Mouse (Mus musculus) thymus, adult 2 months (tissue): ENCODE data around the gene Ppfia3. TPM values are rescaled to one million over a fixed set of nuclear protein-coding genes. Genes with fewer than 3 reads are reported as not detected.

Experiments
- DNase-seq: peaks from one replicate; pipeline ENCODE4 v3.0.0; 2021
- H3K27ac ChIP-seq: fragments of 200-500 bp; 2 replicates; pipeline ENCODE4 v1.5.1; 2012; ENCODE audit warnings: low read length, control low read depth; ENCODE audit not compliant: control insufficient read depth, insufficient read depth
- H3K27me3 ChIP-seq: fragments of 200-500 bp; 2 replicates; pipeline ENCODE4 v1.6.1; 2012; ENCODE audit warnings: mild to moderate bottlenecking, low read length, moderate library complexity, mixed read lengths; ENCODE audit not compliant: control insufficient read depth, insufficient read depth
- H3K36me3 ChIP-seq: fragments of 200-500 bp; 2 replicates; pipeline ENCODE4 v1.6.1; 2012; ENCODE audit warnings: mild to moderate bottlenecking, low read length, moderate library complexity; ENCODE audit not compliant: control insufficient read depth, insufficient read depth
- H3K4me1 ChIP-seq: fragments of 200-500 bp; replicated peaks from 2 replicates; pipeline ENCODE4 v1.6.1; 2012; ENCODE audit warnings: low read length; ENCODE audit not compliant: control insufficient read depth, insufficient read depth
- H3K4me3 ChIP-seq: fragments of 200-500 bp; 2 replicates; pipeline ENCODE4 v1.5.1; 2012; ENCODE audit warnings: mild to moderate bottlenecking, low read length, control low read depth, moderate library complexity; ENCODE audit not compliant: control insufficient read depth, insufficient read depth
- CTCF ChIP-seq: fragments of 200-500 bp; IDR thresholded peaks from 2 replicates; pipeline ENCODE4 v1.5.1; 2012; ENCODE audit warnings: mild to moderate bottlenecking, control low read depth, low read length, moderate library complexity, borderline replicate concordance; ENCODE audit not compliant: control insufficient read depth, poor library complexity, insufficient read depth; ENCODE audit errors: extremely low read depth
- POLR2A ChIP-seq: fragments of 200-500 bp; IDR thresholded peaks from 2 replicates; pipeline ENCODE4 v1.6.1; 2012; ENCODE audit warnings: mild to moderate bottlenecking, low read length, control low read depth, moderate library complexity; ENCODE audit not compliant: control insufficient read depth, poor library complexity, insufficient read depth; ENCODE audit errors: extremely low read depth
- WGBS: fragments of 180-500 bp; shearing (Covaris S2); methylation state at CpG from one replicate; pipeline ENCODE4 v1.1.7; 2018; 5-methylcytosine and 5-hydroxymethylcytosine counted together
- polyA plus RNA-seq: library from polyadenylated mRNA; depleted of rRNA; stranded (reverse); fragments of >200 nt; gene quantifications from 2 replicates; pipeline ENCODE4 v1.2.3, GENCODE M21; 2012; rRNA removed

Ppfia3 gene
- polyA plus RNA-seq, 1 experiment = 0.65 TPM

DNA sequence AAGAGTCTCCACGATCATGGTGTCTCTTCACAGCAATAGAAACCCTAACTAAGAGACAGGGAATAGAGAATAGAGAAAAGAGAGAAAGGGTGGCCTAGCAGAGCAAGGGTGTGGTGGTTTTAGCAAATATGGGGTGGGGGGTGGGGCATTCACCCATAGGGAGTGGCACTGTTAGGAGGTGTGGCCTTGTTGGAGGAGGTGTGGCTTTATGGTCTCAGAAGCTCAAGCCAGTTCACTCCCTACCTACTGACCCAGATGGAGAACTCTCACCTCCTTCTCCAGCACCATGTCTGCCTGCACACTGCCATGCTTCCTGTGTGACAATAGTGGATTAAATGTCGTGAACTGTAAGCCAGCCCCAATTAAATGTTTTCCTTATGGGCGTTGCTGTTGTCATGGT is 69.3 kb downstream of the Ppfia3 start:
- H3K4me3 ChIP-seq = no peak overlapping the region
- TF ChIP-seq CTCF (no peak), POLR2A (no peak)
- no peaks in the 10 kb centered on the region for H3K36me3 ChIP-seq
- H3K4me1 ChIP-seq = no peaks in the 10 kb centered on the region
- DNase-seq = no peak
- no peak overlapping the region for H3K27ac ChIP-seq
- WGBS = 84% methylated on average over 3 of the region's 3 CpGs
- no peaks in the 10 kb centered on the region for H3K27me3 ChIP-seq

- DNase-seq = no peak
- Histone ChIP-seq H3K4me1 (no peaks in the 10 kb centered on the region), H3K27ac (no peak overlapping the region), H3K4me3 (no peak overlapping the region), H3K36me3 (no peaks in the 10 kb centered on the region), H3K27me3 (no peaks in the 10 kb centered on the region)
- 97% methylated on average over 1 of the region's 1 CpGs for WGBS
- no peak for TF ChIP-seq POLR2A
- no peak for TF ChIP-seq CTCF
These were observed 70.2 kb downstream of the Ppfia3 start for GRCm38 (mm10) chr7:45296626-45297025.

Other genes with a start within 250 kb of the Ppfia3 start
- 343 and 363 TPM in 2 replicates for gene Rps11, start 242.6 kb downstream of the Ppfia3 start, polyA plus RNA-seq
- 4,999 and 5,006 TPM in 2 replicates for gene Rpl13a, start 238.3 kb downstream of the Ppfia3 start, polyA plus RNA-seq
- 0.27 and 0.91 TPM in 2 replicates for gene Gm45713, start 230.8 kb downstream of the Ppfia3 start, polyA plus RNA-seq
- gene Flt3l, start 230.6 kb downstream of the Ppfia3 start, polyA plus RNA-seq = 177 and 207 TPM in 2 replicates
- gene Pih1d1, start 212.7 kb downstream of the Ppfia3 start, polyA plus RNA-seq = 72.5 and 78.7 TPM in 2 replicates
- 97.2 and 101 TPM in 2 replicates for gene Aldh16a1, start 212.4 kb downstream of the Ppfia3 start, polyA plus RNA-seq
- 1.2 and 2.0 TPM in 2 replicates for gene Slc17a7, start 203.1 kb downstream of the Ppfia3 start, polyA plus RNA-seq
- gene Gfy, start 187.4 kb downstream of the Ppfia3 start, polyA plus RNA-seq = 0.09 and 0.11 TPM in 2 replicates
- not detected in 2 replicates for gene Pth2, start 186.0 kb downstream of the Ppfia3 start, polyA plus RNA-seq
- 0.32 and 0.37 TPM in 2 replicates for gene Ccdc155, start 162.1 kb downstream of the Ppfia3 start, polyA plus RNA-seq
- 3.0 and 3.5 TPM in 2 replicates for gene Dkkl1, start 154.9 kb downstream of the Ppfia3 start, polyA plus RNA-seq
- gene Tead2, start 151.3 kb downstream of the Ppfia3 start, polyA plus RNA-seq = 5.0 and 8.5 TPM in 2 replicates
- gene Cd37, start 127.9 kb downstream of the Ppfia3 start, polyA plus RNA-seq = 412 and 423 TPM in 2 replicates
- 0.30 and 0.37 TPM in 2 replicates for gene Slc6a16, start 125.9 kb downstream of the Ppfia3 start, polyA plus RNA-seq
- 0.50 TPM in 1 of 2 replicates, not detected in the other for gene Slc6a21, start 89.5 kb downstream of the Ppfia3 start, polyA plus RNA-seq
- gene Trpm4, start 33.2 kb downstream of the Ppfia3 start, polyA plus RNA-seq = 12.1 and 12.9 TPM in 2 replicates
- 0.56 and 9.1 TPM in 2 replicates for gene Hrc, start 31.7 kb downstream of the Ppfia3 start, polyA plus RNA-seq
- gene Lin7b, start 3.6 kb upstream of the Ppfia3 start, polyA plus RNA-seq = 0.65 and 1.0 TPM in 2 replicates
- 693 and 725 TPM in 2 replicates for gene Snrnp70, start 28.7 kb upstream of the Ppfia3 start, polyA plus RNA-seq
- gene Kcna7, start 38.6 kb upstream of the Ppfia3 start, polyA plus RNA-seq = 0.68 and 1.1 TPM in 2 replicates
- 2.1 and 3.0 TPM in 2 replicates for gene Ntf5, start 46.7 kb upstream of the Ppfia3 start, polyA plus RNA-seq
- gene Lhb, start 53.8 kb upstream of the Ppfia3 start, polyA plus RNA-seq = 0.80 and 0.96 TPM in 2 replicates
- gene Gys1, start 67.8 kb upstream of the Ppfia3 start, polyA plus RNA-seq = 35.2 and 35.5 TPM in 2 replicates
- 122 and 124 TPM in 2 replicates for gene Ruvbl2, start 71.1 kb upstream of the Ppfia3 start, polyA plus RNA-seq
- 2,491 and 2,656 TPM in 2 replicates for gene Ftl1, start 92.9 kb upstream of the Ppfia3 start, polyA plus RNA-seq
- 165 and 184 TPM in 2 replicates for gene Bax, start 99.9 kb upstream of the Ppfia3 start, polyA plus RNA-seq
- gene Tulp2, start 114.9 kb upstream of the Ppfia3 start, polyA plus RNA-seq = 2.5 and 3.0 TPM in 2 replicates
- not detected in 2 replicates for gene Gm45808, start 119.8 kb upstream of the Ppfia3 start, polyA plus RNA-seq
- gene Dhdh, start 121.8 kb upstream of the Ppfia3 start, polyA plus RNA-seq = 2.3 and 2.4 TPM in 2 replicates
- gene Nucb1, start 143.4 kb upstream of the Ppfia3 start, polyA plus RNA-seq = 204 and 216 TPM in 2 replicates
- 27.6 and 35.3 TPM in 2 replicates for gene Ppp1r15a, start 159.2 kb upstream of the Ppfia3 start, polyA plus RNA-seq
- 9.7 and 12.3 TPM in 2 replicates for gene Plekha4, start 159.3 kb upstream of the Ppfia3 start, polyA plus RNA-seq
- gene Hsd17b14, start 187.9 kb upstream of the Ppfia3 start, polyA plus RNA-seq = 2.2 and 2.6 TPM in 2 replicates
- 140 and 173 TPM in 2 replicates for gene Bcat2, start 203.1 kb upstream of the Ppfia3 start, polyA plus RNA-seq
- gene Fgf21, start 248.5 kb upstream of the Ppfia3 start, polyA plus RNA-seq = 18.9 and 19.2 TPM in 2 replicates